Mouse (Mus musculus) hindbrain, embryonic 16.5 days (tissue): ENCODE data around the gene Ak5. TPM values are rescaled to one million over a fixed set of nuclear protein-coding genes. Genes with fewer than 3 reads are reported as not detected.
"Not testable (repeated sequence)": the region's sequence is repeated elsewhere in the genome, so short reads cannot be mapped to it uniquely, and the experiment has no call there.

Experiments
- ATAC-seq: fragments of 200-750 bp; cut with Nextera tagmentation; 2 replicates; pipeline ENCODE4 v1.8.0; 2017; ENCODE audit warnings: moderate TSS enrichment, moderate library complexity
- H3K27ac ChIP-seq: fragments of 300-500 bp; sonication (generic); 2 replicates; pipeline ENCODE4 v1.5.1; 2014; ENCODE audit warnings: low read depth, mild to moderate bottlenecking, control low read depth, low read length, moderate library complexity
- H3K27me3 ChIP-seq: fragments of 300-500 bp; sonication (generic); replicated peaks from 2 replicates; pipeline ENCODE4 v1.6.1; 2014; ENCODE audit warnings: low read length; ENCODE audit not compliant: control insufficient read depth, insufficient read depth
- H3K36me3 ChIP-seq: fragments of 300-500 bp; sonication (generic); 2 replicates; pipeline ENCODE4 v1.6.1; 2014; ENCODE audit warnings: mild to moderate bottlenecking, low read length, moderate library complexity, mixed read lengths; ENCODE audit not compliant: control insufficient read depth, insufficient read depth
- H3K4me1 ChIP-seq: fragments of 300-500 bp; sonication (generic); 2 replicates; pipeline ENCODE4 v1.6.1; 2014; ENCODE audit warnings: low read depth, low read length; ENCODE audit not compliant: control insufficient read depth, insufficient read depth
- H3K4me2 ChIP-seq: fragments of 300-500 bp; sonication (generic); 2 replicates; pipeline ENCODE4 v1.6.1; 2014; ENCODE audit warnings: mild to moderate bottlenecking, low read length, control low read depth, moderate library complexity
- H3K4me3 ChIP-seq: fragments of 300-500 bp; sonication (generic); 2 replicates; pipeline ENCODE4 v1.5.1; 2014; ENCODE audit warnings: mild to moderate bottlenecking, low read length, control low read depth, moderate library complexity
- H3K9ac ChIP-seq: fragments of 300-500 bp; sonication (generic); 2 replicates; pipeline ENCODE4 v1.6.1; 2014; ENCODE audit warnings: low read depth, mild to moderate bottlenecking, control low read depth, low read length, moderate library complexity
- H3K9me3 ChIP-seq: fragments of 300-500 bp; sonication (generic); 2 replicates; pipeline ENCODE4 v1.6.1; 2014; ENCODE audit warnings: mild to moderate bottlenecking, low read length, moderate library complexity; ENCODE audit not compliant: control insufficient read depth
- WGBS: fragments of 180-500 bp; shearing (Covaris S2); extraction: QIAGEN DNeasy Blood & Tissue Kit; methylation state at CpG from one replicate; pipeline ENCODE4 v1.1.7; 2014; 5-methylcytosine and 5-hydroxymethylcytosine counted together
- polyA plus RNA-seq: library from polyadenylated mRNA; unstranded; fragments of >200 nt; fragmentation: Nextera tagmentation; extraction: Ambion mirVana; gene quantifications from 2 replicates; pipeline ENCODE4 v1.2.1, GENCODE M21; 2015

Ak5 gene
- polyA plus RNA-seq, 1 experiment from 2014 or later: 20.7 TPM

GRCm38 (mm10) chr3:152462900-152463299 is 205.3 kb downstream of the Ak5 start:
- H3K27ac ChIP-seq: no peak overlapping the region
- WGBS: 93% methylated on average over 10 of the region's 10 CpGs

GRCm38 (mm10) chr3:152462038-152462547 is 206.1 kb downstream of the Ak5 start:
- Histone ChIP-seq H3K4me1 (no peaks in the 10 kb centered on the region), H3K27ac (no peak overlapping the region), H3K36me3 (peaks cover 9% of the 10 kb centered on the region), H3K27me3 (no peaks in the 10 kb centered on the region), H3K4me2 (no peak overlapping the region), H3K9ac (no peak overlapping the region), H3K4me3 (no peak overlapping the region), H3K9me3 (no peaks in the 10 kb centered on the region)
- ATAC-seq: no peak
- 92% methylated on average over 10 of the region's 10 CpGs for whole genome bisulfite sequencing

More at GRCm38 (mm10) chr3:152462900-152463299, 205.3 kb downstream of the Ak5 start:
- no peaks in the 10 kb centered on the region for H3K9me3 ChIP-seq
- H3K9ac ChIP-seq: no peak overlapping the region
- no peak for ATAC-seq
- H3K27me3 ChIP-seq: no peaks in the 10 kb centered on the region
- H3K4me3 ChIP-seq: no peak overlapping the region
- no peak overlapping the region for H3K4me2 ChIP-seq
- peaks cover 4% of the 10 kb centered on the region; the same call in 1 of the 2 replicates for H3K36me3 ChIP-seq
- no peaks in the 10 kb centered on the region for H3K4me1 ChIP-seq

GRCm38 (mm10) chr3:152460802-152461201 is 207.4 kb downstream of the Ak5 start:
- no peak overlapping the region for H3K4me3 ChIP-seq
- 65% methylated on average over 4 of the region's 4 CpGs for WGBS
- H3K4me2 ChIP-seq: no peak overlapping the region
- H3K9ac ChIP-seq: no peak overlapping the region
- no peaks in the 10 kb centered on the region for H3K4me1 ChIP-seq
- H3K27me3 ChIP-seq: no peaks in the 10 kb centered on the region
- H3K9me3 ChIP-seq: no peaks in the 10 kb centered on the region
- no peak overlapping the region for H3K27ac ChIP-seq
- peaks cover 13% of the 10 kb centered on the region for H3K36me3 ChIP-seq
- ATAC-seq: no peak

GRCm38 (mm10) chr3:152458875-152459274 is 209.3 kb downstream of the Ak5 start:
- peaks cover 18% of the 10 kb centered on the region for H3K36me3 ChIP-seq
- not testable (repeated sequence) for ATAC-seq

GRCm38 (mm10) chr3:152457308-152458035 is 210.7 kb downstream of the Ak5 start:
- no peak for ATAC-seq
- H3K36me3 ChIP-seq: peaks cover 18% of the 10 kb centered on the region

More at GRCm38 (mm10) chr3:152458875-152459274, 209.3 kb downstream of the Ak5 start:
- H3K27ac ChIP-seq, H3K4me3 ChIP-seq, H3K4me2 ChIP-seq, H3K4me1 ChIP-seq, H3K9me3 ChIP-seq, H3K9ac ChIP-seq, H3K27me3 ChIP-seq: not testable (repeated sequence)
- WGBS: 92% methylated on average over 4 of the region's 4 CpGs

GRCm38 (mm10) chr3:152453163-152453562 is 215.0 kb downstream of the Ak5 start:
- Histone ChIP-seq H3K9me3 (no peaks in the 10 kb centered on the region), H3K27me3 (no peaks in the 10 kb centered on the region), H3K27ac (no peak overlapping the region), H3K4me3 (no peak overlapping the region), H3K9ac (no peak overlapping the region), H3K4me1 (no peaks in the 10 kb centered on the region), H3K36me3 (peaks cover 26% of the 10 kb centered on the region), H3K4me2 (no peak overlapping the region)
- WGBS: 92% methylated on average over 3 of the region's 4 CpGs
- no peak for ATAC-seq

More at GRCm38 (mm10) chr3:152457308-152458035, 210.7 kb downstream of the Ak5 start:
- no peak overlapping the region for H3K4me3 ChIP-seq
- WGBS: 97% methylated on average over 2 of the region's 2 CpGs
- H3K4me2 ChIP-seq: no peak overlapping the region
- no peaks in the 10 kb centered on the region for H3K27me3 ChIP-seq
- H3K9me3 ChIP-seq: no peaks in the 10 kb centered on the region
- H3K27ac ChIP-seq: no peak overlapping the region
- no peaks in the 10 kb centered on the region for H3K4me1 ChIP-seq
- no peak overlapping the region for H3K9ac ChIP-seq

- WGBS: 100% methylated on average over 1 of the region's 1 CpGs
- ATAC-seq: no peak
Measured at GRCm38 (mm10) chr3:152446966-152447365, 221.2 kb downstream of the Ak5 start.

GRCm38 (mm10) chr3:152444114-152444513 is 224.0 kb downstream of the Ak5 start:
- Histone ChIP-seq H3K27ac (no peak overlapping the region), H3K9me3 (no peaks in the 10 kb centered on the region), H3K9ac (no peak overlapping the region), H3K4me2 (no peak overlapping the region), H3K4me1 (no peaks in the 10 kb centered on the region), H3K36me3 (no peaks in the 10 kb centered on the region), H3K27me3 (no peaks in the 10 kb centered on the region), H3K4me3 (no peak overlapping the region)
- WGBS: 87% methylated on average over 3 of the region's 3 CpGs
- no peak for ATAC-seq

More at GRCm38 (mm10) chr3:152446966-152447365, 221.2 kb downstream of the Ak5 start:
- Histone ChIP-seq H3K27me3 (no peaks in the 10 kb centered on the region), H3K27ac (no peak overlapping the region), H3K9ac (no peak overlapping the region), H3K4me1 (no peaks in the 10 kb centered on the region), H3K36me3 (peaks cover 7% of the 10 kb centered on the region; the same call in 1 of the 2 replicates), H3K4me2 (no peak overlapping the region), H3K4me3 (no peak overlapping the region), H3K9me3 (no peaks in the 10 kb centered on the region)

- no peaks in the 10 kb centered on the region for H3K27me3 ChIP-seq
- H3K27ac ChIP-seq: no peak overlapping the region
- no peak for ATAC-seq
- H3K4me2 ChIP-seq: no peak overlapping the region
- no peak overlapping the region for H3K4me3 ChIP-seq
- no peaks in the 10 kb centered on the region for H3K36me3 ChIP-seq
- H3K4me1 ChIP-seq: no peaks in the 10 kb centered on the region
- WGBS: 91% methylated on average over 4 of the region's 4 CpGs
- H3K9ac ChIP-seq: no peak overlapping the region
- H3K9me3 ChIP-seq: no peaks in the 10 kb centered on the region
Measured at GRCm38 (mm10) chr3:152442795-152443194, 225.4 kb downstream of the Ak5 start.
